Mouse (Mus musculus): Measurements from ENCODE around the gene Cyb5r3. TPM values are rescaled to one million over a fixed set of nuclear protein-coding genes. Genes with fewer than 3 reads are reported as not detected.

The Cyb5r3 gene
- total and polyA plus RNA-seq, 2 experiments from 2014 or later: 99.2 to 136 TPM

DNA sequence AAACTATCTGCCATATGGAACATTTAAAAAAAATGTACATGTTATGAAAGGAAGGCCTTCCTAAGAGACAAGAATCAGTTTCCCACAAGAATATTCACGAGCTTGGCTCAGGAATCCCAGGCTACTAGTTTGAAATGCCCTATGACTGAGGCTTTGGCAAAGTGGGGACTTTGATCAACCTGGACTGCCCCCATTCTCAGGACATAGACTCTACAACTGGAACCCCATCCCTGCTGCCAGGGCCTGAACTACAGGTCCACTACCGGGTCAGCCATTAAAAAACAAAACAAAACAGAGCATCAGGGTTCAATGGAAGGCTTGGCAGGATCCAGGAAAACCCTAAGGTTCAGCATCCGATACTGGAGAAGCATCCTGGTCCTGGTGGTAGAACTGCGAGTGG, 21.7 kb downstream of the Cyb5r3 start:
- Histone ChIP-seq H3K9me3 (ENCODE audit: low read length) (no peaks in the 10 kb centered on the region), H3K9ac (replicated peaks; ENCODE audit: low read length) (no peak overlapping the region), H3K4me3 (ENCODE audit: low read length) (no peak overlapping the region), H3K36me3 (ENCODE audit: insufficient read depth, low read length) (peaks cover 11% of the 10 kb centered on the region), H3K27ac (no peak overlapping the region), H3K4me2 (ENCODE audit: low read depth, low read length) (no peak overlapping the region), H3K4me1 (ENCODE audit: insufficient read depth, low read length) (peaks cover 9% of the 10 kb centered on the region; the same call in 1 of the 2 replicates), H3K27me3 (ENCODE audit: insufficient read depth, low read length) (no peaks in the 10 kb centered on the region)
- DNase-seq (ENCODE audit: low spot score) (no peak), ATAC-seq (no peak)
- WGBS: 90% methylated on average over 4 of the region's 4 CpGs
- no peak for TF ChIP-seq CTCF (IDR thresholded peaks at IDR 0.05; ENCODE audit: low read depth)

DNA sequence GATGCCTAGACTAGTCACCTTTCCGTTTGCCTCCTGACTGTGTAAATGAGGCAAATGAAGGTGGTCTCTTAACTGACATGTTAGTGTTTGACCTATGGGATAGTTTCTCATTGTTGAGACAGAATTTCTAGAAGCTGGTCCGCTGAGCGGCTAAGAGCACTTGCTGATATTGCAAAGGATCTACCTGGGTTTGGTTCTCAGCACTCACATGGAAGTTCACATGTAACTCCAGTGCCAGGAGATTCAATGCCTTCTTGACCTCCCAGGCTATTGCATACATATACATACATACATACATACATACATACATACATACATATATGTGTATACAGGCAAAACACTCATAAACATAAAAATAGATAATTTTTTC, 22.3 kb downstream of the Cyb5r3 start:
- WGBS: 29% methylated on average over 3 of the region's 3 CpGs
- Histone ChIP-seq H3K4me1 (ENCODE audit: insufficient read depth, low read length) (peaks cover 9% of the 10 kb centered on the region; the same call in 1 of the 2 replicates), H3K27me3 (ENCODE audit: insufficient read depth, low read length) (no peaks in the 10 kb centered on the region), H3K36me3 (ENCODE audit: insufficient read depth, low read length) (peaks cover 11% of the 10 kb centered on the region), H3K27ac (peak overlapping the region; percentile 99), H3K4me2 (ENCODE audit: low read depth, low read length) (peak overlapping the region; percentile 50), H3K4me3 (ENCODE audit: low read length) (peak overlapping the region; percentile 95), H3K9me3 (ENCODE audit: low read length) (no peaks in the 10 kb centered on the region), H3K9ac (replicated peaks; ENCODE audit: low read length) (peak overlapping the region; percentile 90; the same call in 1 of the 2 replicates)
- no peak for DNase-seq (ENCODE audit: low spot score)
- ATAC-seq: no peak
- TF ChIP-seq CTCF (IDR thresholded peaks at IDR 0.05; ENCODE audit: low read depth): no peak

DNA sequence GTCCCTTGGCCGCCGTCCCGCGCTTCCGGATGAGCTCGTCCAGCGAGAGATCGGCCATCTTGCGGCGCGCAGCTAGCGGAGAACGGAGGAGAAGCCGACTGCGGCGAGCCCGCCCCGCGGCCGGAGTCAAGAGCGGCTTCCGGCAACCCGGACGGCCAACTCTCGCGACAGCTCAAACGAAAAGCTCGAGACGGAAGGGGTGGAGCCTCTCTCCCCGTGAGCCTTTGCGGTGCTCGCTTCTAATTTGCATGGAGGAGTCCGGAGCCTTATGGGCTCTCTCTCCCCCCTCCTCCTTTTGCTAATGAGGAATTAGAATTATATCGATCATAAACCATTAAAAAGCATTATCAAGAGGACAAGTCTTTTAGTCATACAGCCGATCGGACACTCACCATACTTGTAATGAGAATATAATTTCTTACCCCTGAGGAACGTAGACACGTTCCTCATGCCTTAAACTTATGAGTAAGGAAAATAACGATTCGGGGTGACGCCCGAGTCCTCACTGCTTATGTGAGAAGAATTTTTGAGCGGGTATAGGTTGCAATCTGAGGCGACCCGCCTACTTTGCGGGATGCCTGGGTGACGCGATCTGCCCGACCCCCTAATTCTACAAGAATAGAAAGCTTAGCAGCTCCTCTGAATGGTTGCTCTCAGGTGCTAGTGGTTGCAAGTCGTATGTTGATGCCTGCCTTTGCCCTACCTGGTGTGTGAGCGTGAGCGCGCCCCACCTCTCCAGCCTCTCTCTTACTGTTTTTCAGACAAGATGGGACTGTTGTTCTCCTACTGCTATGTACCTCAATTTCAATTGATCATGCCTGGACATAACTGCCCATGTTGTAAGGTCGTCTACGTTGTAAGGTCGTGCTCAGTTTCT, 23.0 kb downstream of the Cyb5r3 start, which contains the start of gene Poldip3:
Poldip3 (minus strand) TSS at position 189 of the 877 bp plus-strand sequence.
- no peak for TF ChIP-seq CTCF (IDR thresholded peaks at IDR 0.05; ENCODE audit: low read depth)
- no peaks in the 10 kb centered on the region for H3K9me3 ChIP-seq (ENCODE audit: low read length)
- H3K4me2 ChIP-seq (ENCODE audit: low read depth, low read length): peak within 1 kb of the TSS; percentile 87
- WGBS: under 1% methylated on average over 56 of the region's 56 CpGs
- ATAC-seq (peak; percentile 94), DNase-seq (ENCODE audit: low spot score) (peak; percentile 99)
- H3K9ac ChIP-seq (replicated peaks; ENCODE audit: low read length): peak within 1 kb of the TSS; percentile 90
- H3K36me3 ChIP-seq (ENCODE audit: insufficient read depth, low read length): peaks cover 11% of the 10 kb centered on the region
- peaks cover 9% of the 10 kb centered on the region; the same call in 1 of the 2 replicates for H3K4me1 ChIP-seq (ENCODE audit: insufficient read depth, low read length)
- no peaks in the 10 kb centered on the region for H3K27me3 ChIP-seq (ENCODE audit: insufficient read depth, low read length)
- peak within 1 kb of the TSS; percentile 99 for H3K27ac ChIP-seq
- H3K4me3 ChIP-seq (ENCODE audit: low read length): peak within 1 kb of the TSS; percentile 95

DNA sequence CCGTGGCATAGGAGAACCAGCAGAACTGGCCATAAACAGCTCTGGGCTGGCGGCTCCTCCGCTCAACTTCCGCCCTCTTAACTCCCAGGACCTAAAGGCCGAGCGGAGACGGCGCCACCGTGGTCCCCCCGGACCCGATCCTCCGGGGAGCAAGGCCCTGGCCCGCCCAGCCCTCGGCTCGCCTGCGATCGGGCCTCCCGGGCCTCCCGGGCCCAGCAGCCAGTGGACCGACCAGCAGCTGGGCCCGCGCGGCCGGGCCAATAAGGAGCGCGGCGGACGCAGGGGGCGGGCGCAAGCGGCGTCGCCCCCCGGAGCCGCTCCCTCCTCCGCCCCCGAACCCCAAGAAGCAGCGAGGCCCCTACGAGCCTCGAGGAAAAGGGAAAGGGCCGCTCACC, 23.6 kb downstream of the Cyb5r3 start:
- H3K4me2 ChIP-seq (ENCODE audit: low read depth, low read length): peak overlapping the region; percentile 87
- H3K4me1 ChIP-seq (ENCODE audit: insufficient read depth, low read length): peaks cover 9% of the 10 kb centered on the region; the same call in 1 of the 2 replicates
- H3K9me3 ChIP-seq (ENCODE audit: low read length): no peaks in the 10 kb centered on the region
- H3K9ac ChIP-seq (replicated peaks; ENCODE audit: low read length): peak overlapping the region; percentile 90
- ATAC-seq (peak; percentile 82), DNase-seq (ENCODE audit: low spot score) (peak; percentile 83)
- 0% methylated on average over 34 of the region's 41 CpGs for WGBS
- peak overlapping the region; percentile 99 for H3K27ac ChIP-seq
- peaks cover 11% of the 10 kb centered on the region for H3K36me3 ChIP-seq (ENCODE audit: insufficient read depth, low read length)
- no peak for TF ChIP-seq CTCF (IDR thresholded peaks at IDR 0.05; ENCODE audit: low read depth)
- H3K4me3 ChIP-seq (ENCODE audit: low read length): peak overlapping the region; percentile 95
- no peaks in the 10 kb centered on the region for H3K27me3 ChIP-seq (ENCODE audit: insufficient read depth, low read length)

DNA sequence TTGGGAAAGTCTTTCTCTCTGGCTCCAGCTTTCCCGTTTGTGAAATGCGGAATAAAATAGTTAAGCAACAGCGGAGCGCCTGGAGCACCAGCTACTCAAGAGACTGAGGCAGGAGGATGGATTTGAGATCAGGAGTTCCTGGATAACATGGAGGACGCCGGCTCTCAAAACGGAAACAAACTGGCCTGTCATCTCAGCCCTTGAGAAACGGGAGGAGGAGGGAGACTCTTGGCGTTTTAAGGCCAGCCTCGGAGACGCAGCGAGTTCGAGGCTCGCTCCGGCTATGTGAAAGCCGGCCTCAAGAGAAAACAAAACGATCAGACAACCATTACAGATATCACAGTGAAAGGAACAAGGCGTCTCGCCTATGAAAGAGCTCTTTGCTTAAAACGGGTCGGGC, 24.0 kb downstream of the Cyb5r3 start:
- H3K4me1 ChIP-seq (ENCODE audit: insufficient read depth, low read length): peaks cover 9% of the 10 kb centered on the region; the same call in 1 of the 2 replicates
- H3K4me2 ChIP-seq (ENCODE audit: low read depth, low read length): peak overlapping the region; percentile 87
- WGBS: 4% methylated on average over 21 of the region's 21 CpGs
- no peaks in the 10 kb centered on the region for H3K27me3 ChIP-seq (ENCODE audit: insufficient read depth, low read length)
- ATAC-seq (no peak), DNase-seq (ENCODE audit: low spot score) (no peak)
- peak overlapping the region; percentile 95 for H3K4me3 ChIP-seq (ENCODE audit: low read length)
- H3K9ac ChIP-seq (replicated peaks; ENCODE audit: low read length): peak overlapping the region; percentile 90
- H3K9me3 ChIP-seq (ENCODE audit: low read length): no peaks in the 10 kb centered on the region
- H3K36me3 ChIP-seq (ENCODE audit: insufficient read depth, low read length): peaks cover 8% of the 10 kb centered on the region
- TF ChIP-seq CTCF (IDR thresholded peaks at IDR 0.05; ENCODE audit: low read depth): no peak
- peak overlapping the region; percentile 99 for H3K27ac ChIP-seq

DNA sequence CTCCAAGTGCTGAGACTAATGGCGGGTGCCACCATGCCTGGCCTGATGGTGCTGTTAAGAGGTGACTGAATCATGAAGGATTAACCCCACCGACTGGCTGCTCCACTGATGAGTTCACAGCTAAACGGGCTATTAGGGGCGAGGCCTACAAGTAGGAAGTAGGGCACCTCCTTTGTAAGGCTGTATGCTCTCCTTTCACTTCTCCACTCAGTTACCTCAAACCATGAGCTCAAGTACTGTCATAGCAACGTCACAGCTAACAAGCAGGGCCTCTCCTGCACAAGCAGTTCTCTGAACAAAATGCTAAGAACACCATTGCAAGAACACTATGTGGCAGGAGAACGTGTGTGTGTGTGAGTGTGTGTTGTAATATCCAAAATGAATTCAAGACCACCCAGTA, 26.9 kb downstream of the Cyb5r3 start:
- H3K36me3 ChIP-seq (ENCODE audit: insufficient read depth, low read length): peaks cover 4% of the 10 kb centered on the region; the same call in 1 of the 2 replicates
- no peak overlapping the region for H3K4me2 ChIP-seq (ENCODE audit: low read depth, low read length)
- H3K9ac ChIP-seq (replicated peaks; ENCODE audit: low read length): no peak overlapping the region
- ATAC-seq (no peak), DNase-seq (ENCODE audit: low spot score) (no peak)
- 95% methylated on average over 6 of the region's 6 CpGs for WGBS
- H3K4me1 ChIP-seq (ENCODE audit: insufficient read depth, low read length): peaks cover 9% of the 10 kb centered on the region
- no peak overlapping the region for H3K4me3 ChIP-seq (ENCODE audit: low read length)
- H3K27ac ChIP-seq: no peak overlapping the region
- H3K9me3 ChIP-seq (ENCODE audit: low read length): no peaks in the 10 kb centered on the region
- H3K27me3 ChIP-seq (ENCODE audit: insufficient read depth, low read length): no peaks in the 10 kb centered on the region
- no peak for TF ChIP-seq CTCF (IDR thresholded peaks at IDR 0.05; ENCODE audit: low read depth)

All from hindbrain, postnatal 0 days (tissue).